Mouse (Mus musculus): Measurements from ENCODE around the gene Barx2. TPM values are rescaled to one million over a fixed set of nuclear protein-coding genes. Genes with fewer than 3 reads are reported as not detected.

The Barx2 gene
- polyA plus RNA-seq, 2 experiments: 6.1 to 16.9 TPM

GRCm38 (mm10) chr9:31894775-31895320 lies 18.4 kb downstream of the Barx2 start:
- Histone ChIP-seq H3K4me2 (replicated peaks; ENCODE audit: low read depth, low read length, severe bottlenecking) (no peak overlapping the region), H3K9ac (ENCODE audit: low read depth, low read length, severe bottlenecking) (no peak overlapping the region), H3K4me3 (replicated peaks; ENCODE audit: low read length) (no peak overlapping the region), H3K27me3 (ENCODE audit: control insufficient read depth, insufficient read depth, low read length) (no peaks in the 10 kb centered on the region), H3K9me3 (ENCODE audit: control insufficient read depth, low read length) (no peaks in the 10 kb centered on the region), H3K4me1 (ENCODE audit: control insufficient read depth, insufficient read depth, low read length) (no peaks in the 10 kb centered on the region), H3K27ac (replicated peaks; ENCODE audit: low read depth, low read length) (no peak overlapping the region), H3K36me3 (ENCODE audit: control insufficient read depth, insufficient read depth, low read length) (no peaks in the 10 kb centered on the region)
- no peak for TF ChIP-seq POLR2A (IDR thresholded peaks at IDR 0.05; ENCODE audit: borderline replicate concordance, extremely low read depth, insufficient read depth, insufficient read length)
- 58% methylated on average over 10 of the region's 10 CpGs for WGBS
- ATAC-seq (ENCODE audit: low FRiP score, low read depth): no peak
- DNase-seq (ENCODE audit: low spot score): no peak

GRCm38 (mm10) chr9:31888333-31888732 lies 24.9 kb downstream of the Barx2 start:
- Histone ChIP-seq H3K9ac (ENCODE audit: low read depth, low read length, severe bottlenecking) (no peak overlapping the region), H3K27ac (replicated peaks; ENCODE audit: low read depth, low read length) (no peak overlapping the region), H3K9me3 (ENCODE audit: control insufficient read depth, low read length) (no peaks in the 10 kb centered on the region), H3K4me3 (replicated peaks; ENCODE audit: low read length) (no peak overlapping the region), H3K36me3 (ENCODE audit: control insufficient read depth, insufficient read depth, low read length) (no peaks in the 10 kb centered on the region), H3K4me1 (ENCODE audit: control insufficient read depth, insufficient read depth, low read length) (peaks cover 6% of the 10 kb centered on the region; the same call in 1 of the 2 replicates), H3K4me2 (replicated peaks; ENCODE audit: low read depth, low read length, severe bottlenecking) (no peak overlapping the region), H3K27me3 (ENCODE audit: control insufficient read depth, insufficient read depth, low read length) (no peaks in the 10 kb centered on the region)
- DNase-seq (ENCODE audit: low spot score): no peak
- 77% methylated on average over 4 of the region's 4 CpGs for WGBS
- TF ChIP-seq POLR2A (IDR thresholded peaks at IDR 0.05; ENCODE audit: borderline replicate concordance, extremely low read depth, insufficient read depth, insufficient read length): no peak
- ATAC-seq (ENCODE audit: low FRiP score, low read depth): no peak

GRCm38 (mm10) chr9:31886258-31886657 lies 27.0 kb downstream of the Barx2 start:
- DNase-seq (ENCODE audit: low spot score) (no peak), ATAC-seq (ENCODE audit: low FRiP score, low read depth) (no peak)
- Histone ChIP-seq H3K4me3 (replicated peaks; ENCODE audit: low read length) (no peak overlapping the region), H3K9ac (ENCODE audit: low read depth, low read length, severe bottlenecking) (no peak overlapping the region), H3K4me2 (replicated peaks; ENCODE audit: low read depth, low read length, severe bottlenecking) (no peak overlapping the region), H3K4me1 (ENCODE audit: control insufficient read depth, insufficient read depth, low read length) (peaks cover 10% of the 10 kb centered on the region; the same call in 1 of the 2 replicates), H3K36me3 (ENCODE audit: control insufficient read depth, insufficient read depth, low read length) (no peaks in the 10 kb centered on the region), H3K27me3 (ENCODE audit: control insufficient read depth, insufficient read depth, low read length) (no peaks in the 10 kb centered on the region), H3K9me3 (ENCODE audit: control insufficient read depth, low read length) (no peaks in the 10 kb centered on the region), H3K27ac (replicated peaks; ENCODE audit: low read depth, low read length) (no peak overlapping the region)
- WGBS: 41% methylated on average over 3 of the region's 3 CpGs
- no peak for TF ChIP-seq POLR2A (IDR thresholded peaks at IDR 0.05; ENCODE audit: borderline replicate concordance, extremely low read depth, insufficient read depth, insufficient read length)

GRCm38 (mm10) chr9:31882376-31882775 lies 30.9 kb downstream of the Barx2 start:
- no peak for ATAC-seq (ENCODE audit: low FRiP score, low read depth)
- Histone ChIP-seq H3K36me3 (ENCODE audit: control insufficient read depth, insufficient read depth, low read length) (no peaks in the 10 kb centered on the region), H3K4me1 (ENCODE audit: control insufficient read depth, insufficient read depth, low read length) (peaks cover 10% of the 10 kb centered on the region; the same call in 1 of the 2 replicates), H3K27ac (replicated peaks; ENCODE audit: low read depth, low read length) (no peak overlapping the region), H3K9me3 (ENCODE audit: control insufficient read depth, low read length) (no peaks in the 10 kb centered on the region), H3K4me2 (replicated peaks; ENCODE audit: low read depth, low read length, severe bottlenecking) (no peak overlapping the region), H3K9ac (ENCODE audit: low read depth, low read length, severe bottlenecking) (no peak overlapping the region), H3K4me3 (replicated peaks; ENCODE audit: low read length) (no peak overlapping the region), H3K27me3 (ENCODE audit: control insufficient read depth, insufficient read depth, low read length) (no peaks in the 10 kb centered on the region)
- no peak for DNase-seq (ENCODE audit: low spot score)
- 70% methylated on average over 2 of the region's 2 CpGs for WGBS
- TF ChIP-seq POLR2A (IDR thresholded peaks at IDR 0.05; ENCODE audit: borderline replicate concordance, extremely low read depth, insufficient read depth, insufficient read length): no peak

GRCm38 (mm10) chr9:31875556-31875955 lies 37.7 kb downstream of the Barx2 start:
- DNase-seq (ENCODE audit: low spot score): no peak
- no peaks in the 10 kb centered on the region for H3K9me3 ChIP-seq (ENCODE audit: control insufficient read depth, low read length)
- no peak overlapping the region for H3K27ac ChIP-seq (replicated peaks; ENCODE audit: low read depth, low read length)
- no peaks in the 10 kb centered on the region for H3K4me1 ChIP-seq (ENCODE audit: control insufficient read depth, insufficient read depth, low read length)
- no peak overlapping the region for H3K4me3 ChIP-seq (replicated peaks; ENCODE audit: low read length)
- WGBS: 73% methylated on average over 3 of the region's 3 CpGs
- H3K4me2 ChIP-seq (replicated peaks; ENCODE audit: low read depth, low read length, severe bottlenecking): no peak overlapping the region
- TF ChIP-seq POLR2A (IDR thresholded peaks at IDR 0.05; ENCODE audit: borderline replicate concordance, extremely low read depth, insufficient read depth, insufficient read length): no peak
- H3K9ac ChIP-seq (ENCODE audit: low read depth, low read length, severe bottlenecking): no peak overlapping the region
- no peaks in the 10 kb centered on the region for H3K27me3 ChIP-seq (ENCODE audit: control insufficient read depth, insufficient read depth, low read length)
- H3K36me3 ChIP-seq (ENCODE audit: control insufficient read depth, insufficient read depth, low read length): no peaks in the 10 kb centered on the region
- ATAC-seq (ENCODE audit: low FRiP score, low read depth): no peak
